Mouse (Mus musculus) limb, embryonic 15.5 days (tissue): ENCODE data around the gene Mrps14. TPM values are rescaled to one million over a fixed set of nuclear protein-coding genes. Genes with fewer than 3 reads are reported as not detected.

Experiments used
- ATAC-seq: fragments of 200-750 bp; cut with Nextera tagmentation; 2 replicates; pipeline ENCODE4 v1.8.0; 2017; ENCODE audit warnings: low read depth, moderate TSS enrichment; ENCODE audit not compliant: insufficient number of reproducible peaks, low FRiP score, low TSS enrichment
- H3K27ac ChIP-seq: fragments of 300-500 bp; sonication (generic); 2 replicates; pipeline ENCODE4 v1.5.1; 2015; ENCODE audit warnings: moderate library complexity, mild to moderate bottlenecking, inconsistent platforms
- H3K27me3 ChIP-seq: fragments of 300-500 bp; sonication (generic); 2 replicates; pipeline ENCODE4 v1.6.1; 2015; ENCODE audit warnings: inconsistent platforms
- H3K36me3 ChIP-seq: fragments of 300-500 bp; sonication (generic); 2 replicates; pipeline ENCODE4 v1.6.1; 2015; ENCODE audit warnings: inconsistent platforms
- H3K4me1 ChIP-seq: fragments of 300-500 bp; sonication (generic); 2 replicates; pipeline ENCODE4 v1.6.1; 2015; ENCODE audit warnings: inconsistent platforms
- H3K4me2 ChIP-seq: fragments of 300-500 bp; sonication (generic); 2 replicates; pipeline ENCODE4 v1.6.1; 2015; ENCODE audit warnings: mild to moderate bottlenecking, inconsistent platforms
- H3K4me3 ChIP-seq: fragments of 300-500 bp; sonication (generic); 2 replicates; pipeline ENCODE4 v1.5.1; 2015; ENCODE audit warnings: mild to moderate bottlenecking, inconsistent platforms
- H3K9ac ChIP-seq: fragments of 300-500 bp; sonication (generic); 2 replicates; pipeline ENCODE4 v1.6.1; 2015; ENCODE audit warnings: inconsistent platforms
- H3K9me3 ChIP-seq: fragments of 300-500 bp; sonication (generic); 2 replicates; pipeline ENCODE4 v1.6.1; 2016; ENCODE audit warnings: inconsistent platforms
- WGBS: fragments of 180-500 bp; shearing (Covaris S2); methylation state at CpG from one replicate; pipeline ENCODE4 v1.1.7; 2015; 5-methylcytosine and 5-hydroxymethylcytosine counted together
- polyA plus RNA-seq: library from polyadenylated mRNA; unstranded; fragments of >200 nt; fragmentation: Nextera tagmentation; extraction: Ambion mirVana; gene quantifications from 2 replicates; pipeline ENCODE4 v1.2.1, GENCODE M21; 2015

Mrps14 gene
- polyA plus RNA-seq, result 213 and 240 TPM in 2 replicates

DNA sequence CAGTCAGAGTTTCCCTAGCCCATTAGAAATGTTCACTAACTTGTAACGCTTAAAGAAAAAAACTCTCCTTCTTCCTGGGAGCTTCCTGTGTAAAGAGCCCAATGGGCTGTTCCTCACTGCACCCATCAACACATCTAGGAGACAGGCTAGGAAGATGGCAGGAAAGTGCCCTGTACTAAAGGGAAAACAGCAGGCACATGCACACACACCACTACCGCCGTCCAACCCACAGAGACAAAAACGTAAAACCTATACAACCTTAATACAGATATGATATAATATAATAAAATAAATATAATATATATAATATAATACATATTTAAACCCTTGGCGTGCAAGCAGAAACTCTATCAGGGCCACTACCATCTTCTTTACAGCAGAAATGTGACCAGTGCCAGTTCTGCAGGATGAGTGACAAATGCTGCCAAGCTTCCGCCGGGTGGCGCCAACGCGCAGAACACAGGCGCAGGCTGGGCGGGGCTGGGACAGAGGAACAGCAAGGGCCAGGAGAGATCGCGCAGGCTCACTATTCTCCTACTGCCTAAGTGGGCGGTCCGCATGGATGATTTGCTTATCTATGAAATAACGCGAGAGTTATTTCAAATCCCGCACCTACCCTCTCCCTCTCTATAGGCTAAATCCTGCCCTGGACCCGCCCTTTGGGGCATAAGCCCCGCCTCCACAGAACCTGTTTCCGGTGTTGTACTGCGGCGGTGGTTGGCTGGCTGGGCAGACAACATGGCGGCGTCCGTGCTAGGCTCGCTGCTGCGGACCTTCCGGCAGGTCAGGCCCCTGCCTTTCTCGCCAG is at the start of gene Mrps14:
Gene Mrps14, plus strand, starts transcription at position 687 of the 808 bp plus-strand sequence.
- Histone ChIP-seq H3K4me2 (peak within 1 kb of the TSS; percentile 67), H3K9me3 (no peaks in the 10 kb centered on the region), H3K4me1 (peaks cover 6% of the 10 kb centered on the region; the same call in 1 of the 2 replicates), H3K9ac (peak within 1 kb of the TSS; percentile 85), H3K4me3 (peak within 1 kb of the TSS; percentile 89), H3K36me3 (peaks cover 14% of the 10 kb centered on the region; the same call in 1 of the 2 replicates), H3K27ac (peak within 1 kb of the TSS; percentile 81), H3K27me3 (no peaks in the 10 kb centered on the region)
- WGBS, result 7% methylated on average over 31 of the region's 31 CpGs
- peak; percentile 100 for ATAC-seq

- Histone ChIP-seq H3K9me3 (no peaks in the 10 kb centered on the region), H3K4me2 (no peak overlapping the region), H3K4me3 (no peak overlapping the region), H3K27me3 (0 out of 2 replicates have a peak, but pooled peaks cover 4% of the 10 kb centered on the region), H3K4me1 (no peaks in the 10 kb centered on the region), H3K36me3 (no peaks in the 10 kb centered on the region), H3K9ac (no peak overlapping the region), H3K27ac (no peak overlapping the region)
- ATAC-seq, result no peak
- 80% methylated on average over 3 of the region's 3 CpGs for WGBS
These were observed 49.4 kb upstream of the Mrps14 start for GRCm38 (mm10) chr1:160145606-160146005.

GRCm38 (mm10) chr1:160147274-160147673 is 47.7 kb upstream of the Mrps14 start:
- Histone ChIP-seq H3K4me3 (no peak overlapping the region), H3K9me3 (no peaks in the 10 kb centered on the region), H3K4me2 (no peak overlapping the region), H3K27ac (no peak overlapping the region), H3K36me3 (no peaks in the 10 kb centered on the region), H3K9ac (no peak overlapping the region), H3K27me3 (0 out of 2 replicates have a peak, but pooled peaks cover 4% of the 10 kb centered on the region), H3K4me1 (no peaks in the 10 kb centered on the region)
- ATAC-seq, result no peak
- WGBS, result 82% methylated on average over 7 of the region's 7 CpGs

GRCm38 (mm10) chr1:160149291-160149906 is 45.6 kb upstream of the Mrps14 start:
- Histone ChIP-seq H3K27ac (no peak overlapping the region), H3K9ac (no peak overlapping the region), H3K4me1 (peaks cover 9% of the 10 kb centered on the region), H3K4me2 (no peak overlapping the region), H3K4me3 (no peak overlapping the region), H3K9me3 (no peaks in the 10 kb centered on the region), H3K36me3 (no peaks in the 10 kb centered on the region), H3K27me3 (0 out of 2 replicates have a peak, but pooled peaks cover 4% of the 10 kb centered on the region)
- WGBS, result 58% methylated on average over 11 of the region's 11 CpGs
- ATAC-seq, result no peak

DNA sequence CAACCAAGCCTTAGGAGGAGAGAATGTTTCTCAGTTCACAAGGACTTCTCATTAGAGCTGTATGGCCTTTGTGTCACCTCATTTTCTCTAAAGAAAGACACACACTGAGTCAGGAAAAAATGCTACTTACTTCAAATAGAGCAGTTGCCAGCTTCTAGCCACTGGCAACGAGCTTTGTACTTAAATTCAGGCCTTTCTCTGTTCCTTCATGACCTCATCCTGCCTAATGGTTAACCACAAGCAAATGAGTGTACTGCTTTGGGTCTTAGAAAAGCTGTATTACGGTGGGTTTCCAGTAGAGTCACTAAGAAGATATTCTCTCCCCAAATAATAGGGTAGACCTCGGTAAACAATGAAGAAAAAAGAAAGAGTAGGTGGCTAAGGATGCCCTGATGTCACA is 44.3 kb upstream of the Mrps14 start:
- no peak for ATAC-seq
- 60% methylated on average over 3 of the region's 3 CpGs for WGBS
- H3K4me3 ChIP-seq, result no peak overlapping the region

GRCm38 (mm10) chr1:160153480-160153879 is 41.5 kb upstream of the Mrps14 start, which contains the start of gene Tnn:
Gene Tnn (minus strand): TSS chr1:160153580.
- H3K36me3 ChIP-seq, result no peaks in the 10 kb centered on the region
- no peak within 1 kb of the TSS for H3K9ac ChIP-seq
- no peak for ATAC-seq
- WGBS, result 37% methylated on average over 8 of the region's 8 CpGs
- no peaks in the 10 kb centered on the region for H3K9me3 ChIP-seq
- peak within 1 kb of the TSS; percentile 65 for H3K27ac ChIP-seq
- no peak within 1 kb of the TSS for H3K4me3 ChIP-seq
- H3K4me1 ChIP-seq, result peaks cover 9% of the 10 kb centered on the region
- no peaks in the 10 kb centered on the region for H3K27me3 ChIP-seq
- no peak within 1 kb of the TSS for H3K4me2 ChIP-seq

More for the DNA sequence above, 44.3 kb upstream of the Mrps14 start:
- Histone ChIP-seq H3K9ac (no peak overlapping the region), H3K27ac (no peak overlapping the region), H3K4me1 (peaks cover 9% of the 10 kb centered on the region), H3K4me2 (no peak overlapping the region), H3K9me3 (no peaks in the 10 kb centered on the region), H3K27me3 (0 out of 2 replicates have a peak, but pooled peaks cover 4% of the 10 kb centered on the region), H3K36me3 (no peaks in the 10 kb centered on the region)

DNA sequence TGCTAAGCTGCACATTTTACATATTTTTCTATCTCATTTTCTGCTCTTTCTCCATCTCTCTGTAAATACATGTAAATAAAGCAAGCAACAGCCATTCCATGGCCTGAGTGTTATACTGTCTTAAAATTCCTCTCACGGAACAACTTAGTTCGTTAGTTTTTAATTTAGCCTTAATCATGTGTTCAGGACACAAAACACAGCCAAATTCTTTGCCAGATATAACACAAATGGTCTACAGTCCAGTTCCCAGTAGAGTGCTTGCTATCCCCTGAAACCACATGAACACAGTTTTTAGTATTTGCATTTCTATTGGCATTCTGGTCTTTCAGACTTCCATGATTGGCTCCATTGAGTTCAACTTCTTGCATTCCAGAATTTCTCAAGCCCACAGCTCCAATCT is 36.8 kb upstream of the Mrps14 start:
- no peak overlapping the region for H3K9ac ChIP-seq
- H3K4me2 ChIP-seq, result no peak overlapping the region
- no peak overlapping the region for H3K4me3 ChIP-seq
- no peak for ATAC-seq
- H3K36me3 ChIP-seq, result no peaks in the 10 kb centered on the region
- WGBS, result 66% methylated on average over 2 of the region's 2 CpGs
- peaks cover 7% of the 10 kb centered on the region for H3K4me1 ChIP-seq
- H3K9me3 ChIP-seq, result no peaks in the 10 kb centered on the region
- no peak overlapping the region for H3K27ac ChIP-seq
- H3K27me3 ChIP-seq, result no peaks in the 10 kb centered on the region

GRCm38 (mm10) chr1:160166600-160166999 is 28.4 kb upstream of the Mrps14 start:
- Histone ChIP-seq H3K4me3 (no peak overlapping the region), H3K9me3 (no peaks in the 10 kb centered on the region), H3K9ac (no peak overlapping the region), H3K4me1 (no peaks in the 10 kb centered on the region), H3K27me3 (no peaks in the 10 kb centered on the region), H3K27ac (no peak overlapping the region), H3K36me3 (no peaks in the 10 kb centered on the region), H3K4me2 (no peak overlapping the region)
- WGBS, result 57% methylated on average over 3 of the region's 5 CpGs
- no peak for ATAC-seq

- no peak overlapping the region for H3K9ac ChIP-seq
- H3K36me3 ChIP-seq, result no peaks in the 10 kb centered on the region
- ATAC-seq, result no peak
- 0 out of 2 replicates have a peak, but pooled peaks cover 2% of the 10 kb centered on the region for H3K4me1 ChIP-seq
- H3K27ac ChIP-seq, result no peak overlapping the region
- WGBS, result 68% methylated on average over 8 of the region's 8 CpGs
- H3K9me3 ChIP-seq, result no peaks in the 10 kb centered on the region
- H3K4me2 ChIP-seq, result no peak overlapping the region
- H3K4me3 ChIP-seq, result no peak overlapping the region
- no peaks in the 10 kb centered on the region for H3K27me3 ChIP-seq
These were observed 18.1 kb upstream of the Mrps14 start for GRCm38 (mm10) chr1:160176903-160177302.

GRCm38 (mm10) chr1:160181216-160181615 is 13.8 kb upstream of the Mrps14 start:
- H3K27me3 ChIP-seq, result no peaks in the 10 kb centered on the region
- ATAC-seq, result no peak
- H3K4me1 ChIP-seq, result 0 out of 2 replicates have a peak, but pooled peaks cover 2% of the 10 kb centered on the region
- no peak overlapping the region for H3K4me3 ChIP-seq
- no peaks in the 10 kb centered on the region for H3K36me3 ChIP-seq
- no peaks in the 10 kb centered on the region for H3K9me3 ChIP-seq
- no peak overlapping the region for H3K9ac ChIP-seq
- H3K27ac ChIP-seq, result no peak overlapping the region
- no peak overlapping the region for H3K4me2 ChIP-seq
- WGBS, result 41% methylated on average over 4 of the region's 4 CpGs

GRCm38 (mm10) chr1:160184506-160184905 is 10.5 kb upstream of the Mrps14 start:
- no peaks in the 10 kb centered on the region for H3K27me3 ChIP-seq
- ATAC-seq, result no peak
- H3K27ac ChIP-seq, result no peak overlapping the region
- no peak overlapping the region for H3K4me2 ChIP-seq
- H3K9ac ChIP-seq, result no peak overlapping the region
- H3K36me3 ChIP-seq, result no peaks in the 10 kb centered on the region
- no peak overlapping the region for H3K4me3 ChIP-seq
- no peaks in the 10 kb centered on the region for H3K9me3 ChIP-seq
- whole genome bisulfite sequencing, result 14% methylated on average over 5 of the region's 5 CpGs
- 0 out of 2 replicates have a peak, but pooled peaks cover 2% of the 10 kb centered on the region for H3K4me1 ChIP-seq

DNA sequence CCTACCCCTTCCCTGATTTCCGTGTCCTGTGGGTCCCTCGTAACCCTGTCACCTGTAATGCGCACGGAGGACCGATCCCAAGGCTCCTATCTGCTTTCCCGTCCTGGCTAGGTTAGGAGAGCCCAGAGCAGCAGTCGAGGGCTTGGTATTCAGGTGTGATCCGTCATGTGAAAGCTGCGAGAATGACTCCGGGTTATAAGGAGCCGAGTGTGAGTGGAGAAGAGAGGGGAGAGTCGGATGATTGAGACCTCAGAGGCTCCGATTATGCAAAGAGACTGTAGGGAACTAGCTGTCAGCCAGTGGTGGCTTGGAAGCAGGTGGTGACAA is 285 bp downstream of the Mrps14 start:
- H3K27me3 ChIP-seq, result no peaks in the 10 kb centered on the region
- no peak for ATAC-seq
- peak overlapping the region; percentile 81 for H3K27ac ChIP-seq
- H3K4me3 ChIP-seq, result peak overlapping the region; percentile 89
- WGBS, result under 1% methylated on average over 13 of the region's 13 CpGs
- H3K9me3 ChIP-seq, result no peaks in the 10 kb centered on the region
- H3K36me3 ChIP-seq, result peaks cover 14% of the 10 kb centered on the region; the same call in 1 of the 2 replicates
- peaks cover 6% of the 10 kb centered on the region; the same call in 1 of the 2 replicates for H3K4me1 ChIP-seq
- H3K9ac ChIP-seq, result peak overlapping the region; percentile 85
- H3K4me2 ChIP-seq, result peak overlapping the region; percentile 67
